Mouse (Mus musculus) frontal cortex, postnatal 14 days (tissue): Measurements from ENCODE around the gene Pex11b.
"Not testable (repeated sequence)": the region's sequence is repeated elsewhere in the genome, so short reads cannot be mapped to it uniquely, and the experiment has no call there.

ENCODE experiments used
- DNase-seq, 2 experiments: peaks; one replicate each; pipeline ENCODE4 v3.0.0; 2022; ENCODE audit warnings: low spot score in 2 of 2

The Pex11b gene

GRCm38 (mm10) chr3:96675171-96675570 lies 40.0 kb downstream of the Pex11b start:
- no peak for DNase-seq

GRCm38 (mm10) chr3:96675690-96676089 lies 40.5 kb downstream of the Pex11b start:
- no peak for DNase-seq

GRCm38 (mm10) chr3:96678456-96678855 lies 43.3 kb downstream of the Pex11b start:
- DNase-seq: no peak

DNA sequence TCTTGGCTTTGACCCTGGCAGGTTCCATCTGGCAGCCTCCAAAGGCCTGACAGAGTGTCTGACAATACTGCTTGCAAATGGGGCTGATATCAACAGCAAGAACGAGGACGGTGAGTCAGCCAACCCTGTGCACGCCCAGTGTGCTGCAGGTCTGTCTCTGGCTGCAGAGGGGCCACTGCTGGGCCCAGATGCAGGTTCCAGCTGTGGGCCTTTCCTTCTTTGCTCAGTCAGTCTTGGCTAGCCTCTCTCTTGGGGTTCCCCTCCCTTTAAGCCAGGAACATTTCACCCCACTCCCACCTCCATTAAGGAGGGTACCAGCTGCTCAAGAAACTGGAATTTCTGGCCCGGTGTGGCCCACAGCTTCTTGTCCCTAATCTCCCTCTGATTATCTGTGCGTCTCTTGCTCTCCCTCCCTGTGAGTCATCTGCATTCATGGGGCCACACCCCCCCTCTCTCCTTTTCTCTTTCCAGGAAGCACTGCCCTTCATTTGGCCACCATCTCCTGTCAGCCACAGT lies 44.0 kb downstream of the Pex11b start:
- DNase-seq: no peak

DNA sequence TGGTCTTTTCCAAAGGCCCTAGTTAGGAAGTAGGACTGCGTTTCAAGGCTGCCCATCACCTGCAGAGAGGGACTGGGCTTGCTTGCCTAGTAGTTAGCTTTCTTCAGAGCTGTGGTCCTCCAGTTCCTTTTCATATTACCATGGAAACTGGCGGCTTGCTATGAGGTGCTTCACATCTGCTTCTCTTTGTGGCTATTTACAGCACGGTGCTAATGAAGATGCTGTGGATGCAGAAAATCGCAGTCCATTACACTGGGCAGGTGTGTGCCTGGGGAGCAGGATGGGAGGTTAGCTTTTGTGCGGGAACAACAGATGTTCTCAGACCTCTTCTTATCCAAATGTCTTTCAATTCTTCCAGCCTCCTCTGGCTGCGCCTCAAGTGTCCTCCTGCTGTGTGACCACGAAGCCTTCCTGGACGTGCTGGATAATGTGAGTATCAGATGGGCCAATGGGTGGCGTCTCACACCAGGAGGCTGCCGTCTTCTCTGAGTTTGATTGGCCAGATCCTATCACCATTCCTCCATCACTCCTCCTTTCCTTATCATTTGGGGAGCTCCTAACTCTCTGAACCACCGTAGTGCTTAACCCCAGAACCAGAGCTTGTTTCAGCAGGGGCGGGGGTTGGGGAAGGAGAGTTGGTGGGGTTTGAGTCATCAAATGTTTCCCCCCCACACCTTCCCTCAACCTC lies 45.2 kb downstream of the Pex11b start:
- DNase-seq: no peak

DNA sequence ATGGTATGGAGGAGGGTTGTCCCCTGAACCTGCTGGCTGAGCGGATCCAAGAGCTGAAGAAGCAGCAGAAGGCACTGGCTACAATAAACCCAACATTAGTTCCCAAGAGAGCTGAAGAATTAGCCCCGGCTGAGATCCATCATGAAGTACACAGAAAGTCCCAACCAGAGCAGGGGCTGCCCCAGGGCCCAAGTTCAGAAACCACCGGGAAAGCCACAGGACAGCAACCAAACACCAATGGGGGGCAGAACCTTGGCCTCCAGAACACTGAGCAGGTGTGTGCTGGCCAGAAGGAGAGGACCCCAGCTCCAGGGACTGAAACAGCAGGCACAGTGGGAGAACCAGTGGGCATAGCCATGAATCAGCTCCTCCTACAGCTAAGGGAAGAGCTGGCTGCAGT lies 48.3 kb downstream of the Pex11b start:
- no peak for DNase-seq

DNA sequence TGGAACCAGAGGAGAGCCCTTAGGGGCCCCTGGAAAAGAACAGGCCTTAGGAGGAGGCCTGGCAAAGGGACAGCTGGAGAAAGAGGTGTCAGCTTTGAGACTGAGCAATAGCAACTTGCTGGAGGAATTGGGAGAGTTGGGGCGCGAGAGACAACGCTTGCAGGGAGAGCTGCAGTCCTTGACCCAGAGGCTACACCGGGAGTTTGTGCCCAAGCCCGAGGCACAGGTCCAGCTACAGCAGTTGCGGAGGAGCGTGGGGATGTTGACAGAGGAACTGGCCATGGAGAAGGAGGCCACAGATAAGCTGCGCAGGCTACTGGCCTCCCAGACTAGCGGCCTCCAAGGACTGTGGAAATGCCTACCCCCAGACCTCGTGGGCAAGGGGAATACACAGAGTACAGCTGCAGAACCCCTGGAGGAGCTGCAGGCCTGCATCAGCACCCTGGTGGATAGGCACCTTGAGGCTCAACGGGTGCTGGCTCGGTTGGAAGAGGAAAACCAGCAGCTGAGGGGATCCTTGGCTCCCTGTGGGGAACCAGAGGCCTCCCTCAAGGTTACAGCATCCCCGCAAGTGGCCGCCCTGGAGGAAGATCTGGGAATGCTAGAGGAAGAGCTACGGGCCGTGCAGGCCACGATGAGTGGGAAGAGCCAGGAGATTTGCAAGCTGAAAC lies 49.1 kb downstream of the Pex11b start:
- DNase-seq: no peak

GRCm38 (mm10) chr3:96684822-96685156 lies 49.6 kb downstream of the Pex11b start:
- no peak for DNase-seq

- not testable (repeated sequence) for DNase-seq
Measured at GRCm38 (mm10) chr3:96686057-96686456, 50.9 kb downstream of the Pex11b start.

DNA sequence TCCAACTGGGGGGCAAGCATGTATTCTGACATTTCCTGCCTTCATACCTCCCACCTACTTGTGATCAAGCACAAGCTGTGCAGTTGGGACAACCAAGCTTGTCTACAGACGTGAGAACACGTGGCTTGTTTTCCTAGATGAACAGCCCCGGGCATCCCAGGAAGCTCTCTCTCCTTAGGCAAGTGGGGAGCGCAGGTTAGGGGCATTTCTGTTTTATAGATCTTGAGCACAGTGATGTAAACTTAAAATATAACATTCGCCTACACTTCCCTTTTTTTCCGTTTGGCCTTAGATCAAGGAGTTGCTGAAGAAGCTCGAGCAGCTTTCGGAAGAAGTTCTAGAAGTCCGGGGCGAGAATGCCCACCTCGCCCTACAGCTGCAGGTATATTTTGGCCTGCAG lies 53.7 kb downstream of the Pex11b start:
- no peak for DNase-seq

DNA sequence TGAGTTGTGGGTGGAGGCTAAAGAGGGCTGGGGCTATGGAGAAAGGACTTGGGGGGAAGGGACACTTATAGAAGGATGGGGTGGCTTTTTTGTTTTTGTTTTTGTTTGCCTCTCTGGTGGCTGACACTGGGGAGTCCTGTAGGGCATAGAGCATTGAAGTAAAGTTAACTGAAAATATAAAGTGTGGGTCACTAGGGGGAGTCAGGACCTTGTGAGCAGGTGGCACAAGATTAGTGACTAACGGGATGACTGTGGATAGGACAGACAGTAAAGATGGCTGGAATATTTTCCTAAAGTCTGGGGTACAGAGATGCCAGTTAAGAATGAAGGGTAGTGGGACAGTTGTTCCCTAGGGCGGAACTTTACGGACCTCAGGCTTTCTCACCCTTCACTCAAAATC lies 55.1 kb downstream of the Pex11b start:
- DNase-seq: no peak

DNA sequence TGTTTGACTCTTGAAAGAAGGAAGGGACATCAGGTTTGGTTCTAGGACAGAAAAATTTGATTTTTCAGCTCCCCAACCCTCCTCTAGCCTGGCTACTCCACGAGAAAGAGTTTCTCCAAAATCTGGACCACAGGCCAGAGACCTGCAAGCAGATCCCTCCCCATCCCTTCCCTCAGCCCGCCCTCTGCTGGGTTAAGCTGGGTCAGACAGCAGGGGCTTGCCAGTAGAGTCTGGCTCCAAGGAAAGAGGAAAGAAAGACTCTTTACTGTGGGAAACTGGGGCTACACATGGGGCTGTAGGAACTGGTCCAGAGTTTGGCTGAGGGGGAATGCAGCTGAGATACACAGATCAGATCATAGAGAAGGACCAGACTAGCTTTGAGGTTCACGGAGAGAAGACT lies 57.3 kb downstream of the Pex11b start:
- no peak for DNase-seq

- DNase-seq: no peak
Measured at GRCm38 (mm10) chr3:96693579-96693978, 58.4 kb downstream of the Pex11b start.
